Mouse (Mus musculus) T-cell, adult 2 months (primary cell): Measurements from ENCODE around the gene Usp44.
A peak's percentile ranks its signal among the peaks of the same experiment; 100 is the strongest.
"Not testable (repeated sequence)": the region's sequence is repeated elsewhere in the genome, so short reads cannot be mapped to it uniquely, and the experiment has no call there.

Experiments
- DNase-seq: peaks from one replicate; pipeline ENCODE4 v3.0.0; 2022; ENCODE audit warnings: low spot score

The Usp44 gene

DNA sequence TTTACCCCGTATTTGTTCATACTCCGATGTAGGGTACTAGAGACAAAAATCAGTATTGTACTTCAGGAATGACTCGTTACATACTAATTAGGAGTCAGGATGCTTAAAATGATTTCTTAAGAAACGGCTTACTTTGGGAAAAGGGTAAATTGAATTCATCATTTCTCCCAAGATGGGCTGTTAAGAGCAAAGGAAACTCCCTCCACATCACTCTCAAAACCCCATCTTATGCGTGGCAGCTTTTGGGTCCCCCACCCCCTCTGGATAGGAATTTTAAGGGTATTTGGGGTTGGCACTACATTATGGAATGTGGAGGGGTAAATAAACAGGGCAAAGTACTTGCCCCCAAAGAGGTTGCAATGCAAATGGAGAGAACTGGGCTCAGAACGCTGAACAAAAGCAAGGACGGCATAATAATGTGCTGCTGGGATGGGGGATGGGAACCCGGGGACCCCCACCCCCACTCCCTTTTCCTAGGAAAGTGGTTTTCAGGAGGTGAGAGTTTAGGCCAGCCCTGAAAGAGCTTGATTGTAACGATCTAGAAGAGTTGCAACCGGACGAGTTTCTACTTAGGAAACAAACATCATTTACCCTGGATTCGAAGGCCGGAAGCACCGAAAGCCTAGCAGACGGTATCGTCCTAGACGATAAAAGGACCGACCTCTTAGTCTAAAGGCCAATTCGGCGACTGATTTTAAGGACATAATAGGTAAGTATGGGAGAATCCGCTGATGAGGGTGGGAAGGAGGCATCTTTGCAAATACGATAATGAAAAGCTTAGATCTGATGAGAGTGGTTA, at the start of gene Usp44:
TSS of gene Usp44 (plus strand) at position 625 of the 799 bp plus-strand sequence.
- DNase-seq: no peak

DNA sequence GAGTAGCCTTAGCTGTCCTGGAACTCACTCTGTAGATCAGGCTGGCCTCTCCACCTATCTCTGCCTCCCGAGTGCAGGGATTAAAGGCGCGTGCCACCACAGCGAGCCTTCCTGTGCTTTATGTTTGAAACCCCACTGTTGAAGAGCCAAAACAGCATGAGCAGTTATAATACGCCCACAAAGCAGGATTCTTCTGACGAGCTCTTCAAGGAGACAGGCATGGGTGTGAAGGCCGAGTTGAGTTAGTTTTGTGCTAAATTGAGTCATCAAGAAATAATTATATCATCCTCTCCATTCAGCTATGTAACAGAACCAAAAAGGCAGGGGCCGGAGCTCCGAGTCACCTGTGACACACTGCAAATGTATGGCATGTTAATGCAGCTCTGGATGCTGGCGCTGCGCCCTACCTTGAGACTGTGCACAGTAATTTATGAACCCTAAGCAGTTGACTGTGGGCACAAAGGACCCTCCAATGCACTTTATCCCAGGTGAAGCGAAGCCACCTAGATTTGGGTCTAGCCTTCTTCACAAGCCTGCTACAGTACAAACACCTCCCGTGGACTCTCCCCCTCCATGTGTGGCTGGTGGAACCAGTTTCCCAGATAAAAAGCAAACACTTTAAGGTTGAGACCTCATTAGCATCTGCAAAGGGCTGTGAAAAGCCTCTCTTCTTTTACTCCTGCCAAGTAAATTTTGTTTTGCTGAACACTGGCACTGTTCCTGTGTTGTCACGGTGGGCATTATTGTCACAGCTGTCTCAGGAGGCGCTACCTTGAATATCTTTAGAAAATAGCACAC, 47.9 kb upstream of the Usp44 start:
- no peak for DNase-seq

DNA sequence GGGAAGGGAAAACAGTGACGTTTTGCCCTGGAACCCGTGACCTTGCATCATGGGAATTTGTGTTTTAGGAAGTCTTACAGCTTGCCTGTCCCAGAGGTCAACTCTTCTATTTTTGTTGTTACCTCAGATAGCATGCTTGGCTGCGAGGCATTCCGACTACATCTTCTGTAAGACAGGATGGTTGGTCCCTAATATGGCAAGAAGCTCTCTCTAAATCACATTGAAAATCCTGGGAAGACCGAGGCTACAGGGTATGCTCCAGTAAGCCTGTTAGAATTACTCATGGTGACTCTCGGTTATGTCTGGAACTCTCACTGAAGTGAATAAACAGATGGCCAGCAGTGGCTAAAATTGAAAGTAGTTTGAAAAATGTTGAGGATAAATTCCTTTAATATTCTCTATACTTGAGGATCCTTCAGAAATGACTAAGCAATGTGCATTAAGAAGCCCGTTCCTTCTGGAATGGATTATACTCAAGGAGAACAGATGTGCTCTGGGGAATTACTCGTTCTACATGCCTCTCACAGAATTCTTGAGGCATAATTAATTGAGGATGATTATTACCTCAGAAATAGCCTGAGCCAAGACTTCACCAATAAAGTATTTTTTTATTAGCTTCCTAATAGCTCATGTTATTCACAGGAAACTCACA, 31.5 kb upstream of the Usp44 start:
- DNase-seq: no peak

DNA sequence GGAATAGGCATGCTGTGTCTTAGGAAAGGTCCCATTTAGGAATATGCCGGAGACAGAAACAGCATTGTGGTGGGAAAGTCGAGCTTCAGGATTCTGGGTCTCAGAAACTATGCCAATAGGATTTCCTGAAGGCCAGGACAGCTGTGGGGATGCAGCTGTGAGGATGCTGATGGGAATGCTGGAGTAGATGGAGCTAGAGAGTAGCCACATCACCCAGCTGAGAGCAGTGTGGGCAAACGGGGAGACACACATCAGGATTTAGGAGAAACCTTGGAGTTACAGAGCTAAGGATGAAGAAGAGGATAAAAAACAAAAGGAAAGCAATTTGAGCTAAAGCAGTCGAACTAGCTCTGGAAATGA, 31.0 kb upstream of the Usp44 start:
- no peak for DNase-seq

DNA sequence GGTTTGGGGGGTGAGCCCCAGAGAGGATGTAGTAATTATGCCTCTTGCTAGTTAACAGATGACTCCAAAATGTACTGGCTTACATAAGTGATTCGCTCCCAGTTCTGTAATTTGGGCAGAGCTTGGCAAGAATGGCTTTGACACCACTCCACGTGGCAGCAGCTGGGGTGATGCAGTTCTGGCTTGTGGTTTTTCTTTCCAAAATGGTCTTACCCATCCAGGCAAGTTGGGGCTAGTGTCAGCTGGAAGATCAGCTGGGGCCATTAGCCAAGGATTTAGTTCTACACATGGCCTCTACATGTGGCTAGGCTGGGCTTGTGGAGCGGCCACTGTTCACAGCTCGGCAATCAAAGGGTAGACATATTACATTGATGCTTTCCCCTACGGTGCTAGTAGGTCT, 30.5 kb upstream of the Usp44 start:
- no peak for DNase-seq

DNA sequence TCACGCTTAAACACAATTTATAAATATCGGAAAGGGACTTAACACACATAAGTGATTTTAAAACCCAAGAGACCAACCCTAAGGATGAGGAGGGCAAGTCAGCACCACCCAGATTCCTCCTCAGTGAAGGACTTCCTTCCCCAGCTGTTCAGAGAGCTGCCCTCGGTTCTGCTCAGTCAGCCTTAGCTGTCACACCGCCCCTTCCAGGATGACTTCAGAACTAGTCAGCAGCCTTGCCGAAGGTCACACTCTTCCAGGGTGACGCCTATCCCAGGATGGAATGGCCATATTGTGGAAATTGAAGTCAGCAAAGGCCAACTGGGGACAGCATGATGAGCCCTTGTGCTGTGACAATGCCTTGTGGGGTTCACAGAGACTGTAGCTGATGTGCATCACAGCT, 28.2 kb upstream of the Usp44 start:
- DNase-seq: no peak

DNA sequence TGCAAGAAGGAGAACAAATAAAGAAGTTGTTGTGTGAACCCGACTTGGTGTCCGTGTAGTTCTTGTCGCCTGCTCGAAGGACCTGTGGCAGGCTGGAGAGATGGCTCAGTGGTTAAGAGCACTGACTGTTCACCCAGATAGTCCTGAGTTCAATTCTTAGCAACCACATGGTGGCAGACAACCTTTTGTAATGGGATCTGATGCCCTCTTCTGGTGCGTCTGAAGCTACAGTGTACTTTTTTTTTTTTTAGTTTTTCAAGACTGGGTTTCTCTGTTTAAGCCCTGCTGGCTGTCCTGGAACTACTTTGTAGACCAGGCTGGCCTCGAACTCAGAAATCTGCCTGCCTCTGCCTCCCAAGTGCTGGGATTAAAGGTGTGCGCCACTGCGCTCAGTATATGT, 21.9 kb upstream of the Usp44 start:
- DNase-seq: not testable (repeated sequence)

DNA sequence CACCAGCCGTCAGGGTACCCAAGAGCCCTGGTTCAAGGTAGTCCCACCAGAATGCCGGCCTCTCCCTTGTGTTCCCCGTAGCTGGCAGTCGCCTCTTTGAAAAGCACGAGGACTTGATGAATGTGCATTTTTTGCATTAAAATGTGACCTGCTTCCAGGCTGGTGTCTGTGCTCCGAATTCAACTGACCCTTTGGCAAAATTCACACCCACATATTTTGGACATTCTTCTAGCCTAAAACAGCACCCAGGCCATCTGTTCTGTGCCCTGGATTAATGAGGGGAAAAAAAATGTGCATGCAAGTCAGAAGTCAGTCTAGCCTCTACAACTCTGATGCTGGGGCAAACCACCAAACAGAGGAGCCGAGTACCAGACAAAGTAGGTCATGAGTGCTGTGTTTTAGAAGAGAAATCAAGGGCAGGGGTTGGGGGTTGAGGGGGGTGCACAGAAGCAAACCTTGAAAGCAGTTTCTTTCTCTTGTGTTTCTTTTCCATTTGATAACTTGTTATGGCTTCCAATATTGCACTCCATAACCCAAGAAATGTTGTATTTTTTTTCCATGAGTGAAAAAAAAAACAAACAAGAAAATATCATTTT, 20.7 kb upstream of the Usp44 start:
- DNase-seq: no peak

DNA sequence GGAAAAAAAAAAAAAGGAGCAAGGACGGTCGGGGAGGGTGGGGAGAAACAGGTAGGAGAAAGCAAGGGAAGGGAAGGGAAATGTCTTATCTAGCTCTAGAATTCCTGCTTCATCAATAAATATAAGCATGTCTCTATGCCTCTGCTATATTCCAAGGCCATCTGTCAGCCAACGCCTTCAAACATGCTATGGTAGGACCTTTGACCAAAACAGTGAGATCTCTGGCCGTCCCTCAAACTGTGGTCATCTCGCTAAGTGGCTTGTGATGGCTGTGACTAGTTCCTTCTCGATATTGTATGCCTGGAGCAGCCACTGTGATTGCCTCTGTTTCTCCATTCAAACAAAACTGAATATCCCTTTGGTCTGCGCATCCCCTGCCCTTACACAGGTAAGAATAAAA, 19.3 kb upstream of the Usp44 start:
- no peak for DNase-seq

DNA sequence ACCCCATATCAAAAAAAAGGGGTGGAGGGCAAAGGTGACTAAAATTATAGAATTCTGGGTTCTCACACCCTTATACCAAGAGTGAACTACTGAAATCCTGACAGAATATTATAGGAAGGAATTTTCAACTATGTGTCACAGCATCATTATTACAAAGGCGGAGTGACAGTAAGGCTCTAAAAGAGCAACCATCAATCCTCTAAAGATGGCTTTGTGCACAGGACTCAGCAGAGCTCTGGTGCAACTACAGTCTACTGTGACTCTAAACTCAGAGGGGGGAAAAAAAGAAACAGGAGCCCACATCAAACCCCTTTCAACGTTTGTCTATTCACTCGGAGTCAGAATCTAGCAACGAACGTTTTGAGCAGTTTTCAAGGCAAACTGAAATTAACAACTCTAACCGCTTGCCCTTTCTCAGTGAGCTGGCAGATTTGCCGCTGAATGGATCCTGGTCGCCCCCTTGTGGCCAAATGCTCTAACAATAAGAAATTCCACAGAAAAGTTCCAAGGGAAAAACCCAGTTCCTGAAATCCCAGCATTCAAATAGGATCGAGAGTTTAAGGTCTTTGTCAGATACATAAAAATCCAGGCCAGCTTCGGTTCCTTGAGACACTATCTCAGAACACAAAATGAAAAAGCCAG, 18.5 kb upstream of the Usp44 start:
- peak; percentile 12 for DNase-seq

DNA sequence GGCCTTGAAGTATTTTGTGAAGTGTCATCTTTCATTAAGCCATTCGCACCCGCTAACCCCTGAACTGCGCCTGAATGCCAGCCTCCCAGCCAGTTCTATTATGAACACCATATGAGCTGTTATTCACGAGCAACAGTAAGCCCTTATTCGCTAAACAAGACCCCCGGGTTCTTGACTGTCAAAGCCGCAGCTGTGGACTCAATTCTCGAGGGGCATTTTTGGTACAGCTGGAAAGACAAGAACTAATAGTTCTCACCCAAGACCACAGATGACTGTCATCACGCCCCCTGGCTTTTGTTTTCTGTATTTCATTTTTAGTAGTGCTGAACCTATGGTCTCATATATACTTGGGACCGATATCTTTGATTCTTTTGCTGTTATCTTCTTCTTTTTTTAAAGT, 17.6 kb upstream of the Usp44 start:
- no peak for DNase-seq

DNA sequence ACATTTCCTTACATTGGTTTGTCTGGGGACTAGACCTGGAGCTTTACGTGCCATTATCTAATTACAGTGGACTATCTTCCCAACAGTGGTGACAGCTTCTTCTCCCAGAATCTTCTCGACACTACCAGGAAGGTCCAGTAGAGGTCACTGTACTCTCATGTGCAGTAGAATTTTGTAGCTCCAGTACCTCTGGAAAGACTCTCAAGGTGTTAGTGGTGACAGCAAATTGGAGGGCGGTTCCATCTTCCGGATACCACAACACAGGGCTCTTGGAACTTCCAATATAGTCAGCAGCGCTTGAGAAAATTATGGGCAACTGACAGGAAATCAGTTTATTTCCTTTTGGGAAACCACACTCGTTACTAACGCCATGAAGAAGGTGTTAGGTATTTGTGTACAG, 12.7 kb upstream of the Usp44 start:
- DNase-seq: peak; percentile 44

DNA sequence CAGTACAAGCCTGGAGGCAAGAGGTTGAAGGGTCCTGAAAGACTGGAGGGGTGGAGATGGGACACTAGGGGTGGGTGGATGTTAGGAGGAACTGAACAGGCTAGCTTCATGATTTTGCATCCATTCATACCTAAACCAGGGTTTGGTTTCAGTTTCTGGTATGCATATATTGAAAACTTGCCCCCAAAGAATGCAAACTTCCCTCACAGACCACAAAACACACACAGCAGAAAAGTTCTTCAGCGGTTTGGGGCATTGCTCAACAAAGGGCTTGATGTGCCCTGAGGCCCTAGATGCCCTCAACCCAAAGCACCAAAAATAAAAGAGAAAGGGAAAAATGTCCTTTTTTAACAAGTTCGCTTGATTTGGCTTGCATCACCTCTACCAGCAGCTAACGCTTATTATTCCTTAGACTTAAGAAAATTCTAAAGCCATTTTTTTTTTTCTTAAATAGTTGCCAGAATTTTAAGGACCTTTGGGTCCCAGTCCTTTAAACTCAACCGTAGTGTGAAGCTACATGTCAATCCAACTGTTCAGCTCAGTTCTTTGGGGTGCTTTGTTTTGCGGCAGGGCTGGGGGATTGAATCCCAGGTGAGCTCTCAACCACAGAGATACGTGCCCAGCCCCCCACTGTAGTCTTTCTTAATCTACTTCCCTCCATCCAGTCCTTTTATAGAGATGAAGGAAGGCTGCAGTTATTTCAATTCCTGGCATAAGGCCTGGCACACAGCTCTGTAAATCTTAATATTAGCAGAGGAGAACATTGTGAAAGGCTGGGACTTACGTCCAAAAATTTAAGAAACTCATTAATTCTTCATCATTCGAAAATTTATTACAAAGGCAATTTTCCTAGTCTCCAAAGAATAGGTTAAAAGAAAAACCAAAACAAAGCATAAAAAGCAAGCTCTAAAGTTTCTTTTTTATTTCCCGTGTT, 1.2 kb upstream of the Usp44 start:
- no peak for DNase-seq

DNA sequence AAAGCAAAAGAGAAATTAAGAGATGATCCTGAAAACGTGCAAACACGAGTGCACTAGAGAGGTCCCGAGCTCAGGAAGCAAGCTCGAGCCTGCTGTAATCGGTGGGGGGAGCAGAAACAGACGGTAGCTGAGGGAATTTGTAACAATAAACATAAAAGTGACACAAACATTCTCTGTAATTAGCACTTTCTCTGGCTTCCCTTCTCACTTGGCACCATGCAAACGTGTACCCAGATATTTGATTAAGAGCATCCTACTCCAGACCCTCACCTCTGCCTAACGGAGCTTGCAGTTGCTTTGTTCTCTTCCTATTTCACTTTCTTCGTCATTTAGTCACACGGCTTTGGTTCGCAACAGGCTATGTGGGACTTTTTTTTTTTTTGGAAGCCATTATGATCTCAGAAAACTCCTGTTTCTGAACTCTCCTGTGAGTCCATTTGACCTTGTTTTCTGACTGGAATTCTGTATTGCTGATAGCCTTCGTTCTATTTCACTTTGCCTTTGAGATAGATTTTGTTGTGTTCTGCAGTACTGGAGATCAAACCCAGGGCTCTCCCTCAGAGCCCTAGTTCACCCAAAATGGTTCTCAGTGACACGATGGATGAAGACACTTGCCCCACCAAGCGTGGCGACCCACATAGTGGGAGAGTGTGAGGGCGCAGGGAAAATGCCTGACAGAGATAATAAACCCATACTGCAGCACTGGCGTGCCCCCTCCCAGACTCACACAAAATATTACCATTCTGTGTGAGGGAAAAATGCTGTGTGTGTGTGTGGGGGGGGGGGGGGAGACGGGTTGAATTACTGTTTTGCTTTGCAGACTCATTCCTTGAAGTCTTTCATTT, 597 bp downstream of the Usp44 start:
- no peak for DNase-seq

DNA sequence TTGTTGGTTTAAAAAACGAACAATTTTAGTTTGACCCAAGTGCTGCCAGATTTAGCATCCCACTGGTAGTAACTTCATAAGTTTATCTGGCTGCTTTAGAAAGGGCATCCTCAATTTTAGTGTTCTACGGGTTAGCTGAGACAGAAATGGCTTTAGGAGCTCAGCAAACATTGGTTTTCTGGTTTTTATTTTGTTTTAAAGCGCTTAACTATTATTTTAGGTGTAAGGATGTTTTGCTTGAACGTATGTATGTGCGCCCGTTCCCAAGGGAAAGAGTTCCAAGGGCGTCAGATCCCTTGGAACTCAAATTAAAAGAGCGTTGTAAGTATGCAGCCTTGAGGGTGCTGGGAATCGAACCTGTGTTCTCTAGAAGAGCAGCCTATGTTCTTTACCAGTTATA, 1.5 kb downstream of the Usp44 start:
- no peak for DNase-seq

DNA sequence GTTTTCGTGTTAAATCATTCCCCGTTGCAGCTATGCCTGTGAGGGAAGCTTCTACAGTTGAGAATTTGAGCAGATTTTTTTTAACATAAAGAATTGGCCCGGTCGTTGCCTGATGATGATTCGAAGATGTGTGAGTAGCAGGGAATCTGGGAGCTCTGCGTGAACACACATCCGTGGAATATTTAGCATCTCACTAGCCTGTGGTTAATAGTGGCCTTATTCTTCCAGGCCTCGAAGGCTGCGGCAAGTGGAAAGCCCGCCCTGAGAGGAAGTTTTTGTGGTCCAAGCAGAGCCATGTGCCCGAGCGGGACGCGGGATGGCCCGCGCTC, 2.0 kb downstream of the Usp44 start:
- DNase-seq: no peak

DNA sequence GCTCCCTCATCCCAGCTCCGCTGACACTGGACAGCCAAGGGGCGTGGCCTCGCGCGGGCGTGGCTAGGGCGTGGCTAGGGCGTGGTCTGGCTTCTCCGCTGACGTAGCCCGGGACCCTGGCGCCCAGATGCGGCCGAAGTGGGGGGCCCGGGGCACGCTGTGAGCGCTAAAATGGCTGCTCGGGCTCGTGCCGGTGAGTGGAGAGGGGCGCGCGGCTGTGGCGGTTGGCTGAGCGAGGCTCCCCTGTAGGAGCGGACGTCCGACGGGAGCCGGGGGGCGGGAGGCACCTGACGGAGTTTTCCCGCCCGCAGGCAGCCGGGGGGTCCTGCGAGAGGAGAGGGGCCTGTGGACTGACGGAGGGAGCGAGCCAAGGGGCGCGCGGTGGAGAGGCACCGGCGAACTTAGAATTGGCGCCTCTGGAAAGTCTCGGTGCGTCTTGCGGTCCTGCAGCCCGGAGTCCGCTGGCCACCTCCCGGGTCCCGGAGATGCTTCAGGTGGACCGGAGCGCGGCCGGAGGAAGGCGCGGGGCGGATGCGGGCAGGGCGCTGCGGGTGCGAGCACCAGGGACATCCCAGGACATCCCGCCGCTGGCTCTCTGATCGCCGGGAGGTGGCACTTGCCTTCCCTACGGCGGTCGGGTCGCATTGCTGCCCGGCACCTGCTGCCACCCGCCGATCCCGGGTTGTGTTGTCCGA, 2.5 kb downstream of the Usp44 start:
- peak; percentile 16 for DNase-seq

DNA sequence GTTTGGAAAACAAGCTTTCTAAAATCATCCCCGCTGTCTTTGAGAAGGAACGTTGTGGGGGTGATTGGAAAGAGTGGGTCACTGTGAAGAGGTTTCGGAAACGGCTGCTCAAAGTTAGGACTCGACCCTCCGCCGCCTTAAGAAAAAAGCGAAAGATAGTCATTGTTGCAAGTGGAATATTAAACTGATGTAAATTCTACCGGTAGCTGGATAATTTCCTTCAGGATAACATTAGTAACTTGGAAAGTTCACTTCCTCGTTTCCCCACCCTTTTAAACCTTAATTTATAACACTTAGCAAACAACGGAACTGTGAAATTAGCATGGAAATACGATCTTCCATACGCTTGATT, 3.0 kb downstream of the Usp44 start:
- DNase-seq: no peak

DNA sequence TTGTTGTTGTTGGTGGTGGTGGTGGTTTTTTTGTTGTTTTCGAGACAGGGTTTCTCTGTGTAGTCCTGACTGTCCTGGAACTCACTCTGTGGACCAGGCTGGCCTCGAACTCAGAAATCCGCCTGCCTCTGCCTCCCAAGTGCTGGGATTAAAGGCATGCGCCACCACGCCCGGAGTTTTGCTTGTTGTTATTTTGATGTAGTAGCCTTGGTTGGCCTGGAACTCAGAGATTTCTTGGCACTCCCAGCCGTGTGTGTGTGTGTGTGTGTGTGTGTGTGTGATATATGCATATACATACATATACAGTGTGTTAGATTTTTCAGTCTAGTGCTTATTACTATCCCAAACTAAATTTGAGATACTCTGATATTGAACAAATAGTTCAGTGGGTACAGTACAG, 3.8 kb downstream of the Usp44 start:
- DNase-seq: not testable (repeated sequence)

DNA sequence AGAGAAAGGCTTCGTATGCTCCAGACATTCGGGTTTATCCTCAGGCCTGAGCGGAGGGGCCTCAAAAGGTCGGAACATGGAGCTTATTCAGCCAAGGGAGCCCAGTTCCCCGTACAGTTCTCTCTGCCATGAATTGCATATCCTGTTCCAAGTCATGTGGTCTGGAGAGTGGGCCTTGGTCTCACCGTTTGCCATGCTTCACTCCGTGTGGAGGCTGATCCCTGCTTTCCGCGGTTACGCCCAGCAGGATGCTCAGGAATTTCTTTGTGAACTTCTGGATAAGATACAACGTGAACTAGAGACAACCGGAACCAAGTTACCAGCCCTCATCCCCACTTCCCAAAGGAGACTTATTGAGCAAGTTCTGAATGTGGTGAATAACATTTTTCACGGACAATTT, 15.4 kb downstream of the Usp44 start:
- DNase-seq: no peak
